Mouse (Mus musculus) MEL (cell line): ENCODE data around the gene Adamts18. TPM values are rescaled to one million over a fixed set of nuclear protein-coding genes. Genes with fewer than 3 reads are reported as not detected.

ENCODE experiments used
- DNase-seq: peaks from one replicate; pipeline ENCODE4 v3.0.0; 2011; ENCODE audit warnings: low read depth, low spot score
- H3K27ac ChIP-seq: 2 replicates; pipeline ENCODE4 v1.5.1; 2012; ENCODE audit warnings: low read depth, mild to moderate bottlenecking, control low read depth, low read length, moderate library complexity; ENCODE audit not compliant: control insufficient read depth
- H3K27me3 ChIP-seq, 2 experiments: fragments of 150-350 bp in 1 of 2; sonication (generic) in 1 of 2; 2 replicates each; pipeline ENCODE4 v1.6.1; 2012; ENCODE audit warnings: low read length in 2 of 2, mild to moderate bottlenecking in 2 of 2, improper control_type of control experiment in 1 of 2, moderate library complexity in 1 of 2; ENCODE audit not compliant: insufficient read depth in 2 of 2, control insufficient read depth in 1 of 2
- H3K36me3 ChIP-seq, 2 experiments: 2 replicates each; pipeline ENCODE4 v1.6.1; 2012 to 2014; ENCODE audit warnings: low read length in 2 of 2, improper control_type of control experiment in 1 of 2, inconsistent platforms in 1 of 2, mild to moderate bottlenecking in 1 of 2; ENCODE audit not compliant: insufficient read depth in 2 of 2, control insufficient read depth in 1 of 2
- H3K4me1 ChIP-seq, 2 experiments: fragments of 150-350 bp in 1 of 2; sonication (generic) in 1 of 2; 2 replicates each; pipeline ENCODE4 v1.6.1; 2012; ENCODE audit warnings: low read length in 2 of 2, improper control_type of control experiment in 1 of 2, mild to moderate bottlenecking in 1 of 2; ENCODE audit not compliant: insufficient read depth in 2 of 2, control insufficient read depth in 1 of 2
- H3K4me3 ChIP-seq, 2 experiments: fragments of 150-350 bp in 1 of 2; sonication (generic) in 1 of 2; 2 replicates each; pipeline ENCODE4 v1.5.1; 2012; ENCODE audit warnings: low read depth in 2 of 2, low read length in 2 of 2, mild to moderate bottlenecking in 2 of 2, moderate library complexity in 2 of 2, control low read depth in 1 of 2, improper control_type of control experiment in 1 of 2; ENCODE audit not compliant: control insufficient read depth in 1 of 2, insufficient read depth in 1 of 2
- H3K79me2 ChIP-seq: 2 replicates; pipeline ENCODE4 v1.6.1; 2012; ENCODE audit warnings: mild to moderate bottlenecking, low read length, moderate library complexity; ENCODE audit not compliant: control insufficient read depth, poor library complexity, insufficient read depth
- H3K9ac ChIP-seq: 2 replicates; pipeline ENCODE4 v1.6.1; 2012; ENCODE audit warnings: low read depth, mild to moderate bottlenecking, control low read depth, low read length, moderate library complexity; ENCODE audit not compliant: control insufficient read depth, poor library complexity, severe bottlenecking
- H3K9me3 ChIP-seq: fragments of 150-350 bp; sonication (generic); replicated peaks from 2 replicates; pipeline ENCODE4 v1.6.1; 2012; ENCODE audit warnings: mild to moderate bottlenecking, low read length, improper control_type of control experiment, moderate library complexity; ENCODE audit not compliant: insufficient read depth
- BHLHE40 ChIP-seq: IDR thresholded peaks from 2 replicates; pipeline ENCODE4 v1.6.1; 2012; ENCODE audit warnings: low read depth, mild to moderate bottlenecking, inconsistent platforms, low read length, improper control_type of control experiment, borderline replicate concordance
- CHD1 ChIP-seq: IDR thresholded peaks from 2 replicates; pipeline ENCODE4 v1.6.1; 2012; ENCODE audit warnings: low read depth, mild to moderate bottlenecking, inconsistent platforms, low read length, improper control_type of control experiment
- CHD2 ChIP-seq: IDR thresholded peaks from 2 replicates; pipeline ENCODE4 v1.6.1; 2011; ENCODE audit warnings: low read length, improper control_type of control experiment
- CTCF ChIP-seq, 3 experiments: IDR thresholded peaks in 2 of 3; conservative IDR thresholded peaks in 1 of 3; 2 replicates each; pipeline ENCODE4 v1.5.1; 2011 to 2012; ENCODE audit warnings: low read length in 3 of 3, low read depth in 2 of 3, mild to moderate bottlenecking in 2 of 3, improper control_type of control experiment in 1 of 3, inconsistent platforms in 1 of 3, mixed read lengths in 1 of 3, moderate library complexity in 1 of 3; ENCODE audit not compliant: control insufficient read depth in 1 of 3, insufficient read depth in 1 of 3, poor library complexity in 1 of 3, severe bottlenecking in 1 of 3
- ELF1 ChIP-seq: IDR thresholded peaks from 2 replicates; pipeline ENCODE4 v1.6.1; 2014; ENCODE audit warnings: low read depth, mild to moderate bottlenecking, inconsistent platforms, low read length, improper control_type of control experiment, moderate library complexity
- GABPA ChIP-seq: IDR thresholded peaks from 2 replicates; pipeline ENCODE4 v1.6.1; 2012; ENCODE audit warnings: low read depth, mild to moderate bottlenecking, inconsistent platforms, low read length, improper control_type of control experiment, moderate library complexity
- HCFC1 ChIP-seq: IDR thresholded peaks from 2 replicates; pipeline ENCODE4 v1.6.1; 2012; ENCODE audit warnings: low read depth, mild to moderate bottlenecking, inconsistent platforms, low read length, improper control_type of control experiment, moderate library complexity
- KAT2A ChIP-seq: conservative IDR thresholded peaks from 2 replicates; pipeline ENCODE4 v1.6.1; 2012; ENCODE audit warnings: low read depth, low read length, improper control_type of control experiment, inconsistent platforms
- MAFK ChIP-seq: IDR thresholded peaks from 2 replicates; pipeline ENCODE4 v1.6.1; 2011; ENCODE audit warnings: low read depth, mild to moderate bottlenecking, low read length, improper control_type of control experiment, borderline replicate concordance
- MEF2A ChIP-seq: IDR thresholded peaks from 2 replicates; pipeline ENCODE4 v1.6.1; 2014; ENCODE audit warnings: low read depth, mild to moderate bottlenecking, inconsistent platforms, low read length, improper control_type of control experiment; ENCODE audit not compliant: poor library complexity, insufficient replicate concordance, severe bottlenecking; ENCODE audit errors: extremely low read depth
- MXI1 ChIP-seq: IDR thresholded peaks from 2 replicates; pipeline ENCODE4 v1.6.1; 2011; ENCODE audit warnings: mild to moderate bottlenecking, low read depth, low read length, improper control_type of control experiment
- MYB ChIP-seq: IDR thresholded peaks from 2 replicates; pipeline ENCODE4 v1.6.1; 2011; ENCODE audit warnings: mild to moderate bottlenecking, low read depth, low read length, improper control_type of control experiment
- MYC ChIP-seq: IDR thresholded peaks from 2 replicates; pipeline ENCODE4 v1.6.1; 2011; ENCODE audit warnings: low read depth, mild to moderate bottlenecking, low read length, improper control_type of control experiment, moderate library complexity
- NRF1 ChIP-seq: IDR thresholded peaks from 2 replicates; pipeline ENCODE4 v1.6.1; 2014; ENCODE audit warnings: low read depth, mild to moderate bottlenecking, inconsistent platforms, low read length, improper control_type of control experiment, moderate library complexity; ENCODE audit not compliant: poor library complexity, insufficient read depth, severe bottlenecking
- POLR2A ChIP-seq, 2 experiments: IDR thresholded peaks; 2 replicates each; pipeline ENCODE4 v1.6.1; 2011 to 2012; ENCODE audit warnings: low read length in 2 of 2, mild to moderate bottlenecking in 2 of 2, control low read depth in 1 of 2, improper control_type of control experiment in 1 of 2, low read depth in 1 of 2, moderate library complexity in 1 of 2; ENCODE audit not compliant: control insufficient read depth in 1 of 2, insufficient read depth in 1 of 2, poor library complexity in 1 of 2
- POLR2AphosphoS2 ChIP-seq: IDR thresholded peaks from 2 replicates; pipeline ENCODE4 v1.6.1; 2011; ENCODE audit warnings: low read length, improper control_type of control experiment
- RAD21 ChIP-seq: IDR thresholded peaks from 2 replicates; pipeline ENCODE4 v1.6.1; 2011; ENCODE audit warnings: mild to moderate bottlenecking, low read depth, low read length, improper control_type of control experiment
- RCOR1 ChIP-seq: IDR thresholded peaks from 2 replicates; pipeline ENCODE4 v1.6.1; 2012; ENCODE audit warnings: low read depth, mild to moderate bottlenecking, inconsistent platforms, low read length, improper control_type of control experiment
- TAL1 ChIP-seq: IDR thresholded peaks from 2 replicates; pipeline ENCODE4 v1.6.1; 2012; ENCODE audit warnings: mild to moderate bottlenecking, inconsistent platforms, low read length, moderate library complexity, mixed read lengths
- TBP ChIP-seq: IDR thresholded peaks from 2 replicates; pipeline ENCODE4 v1.8.0; 2011; ENCODE audit warnings: low read depth, low read length, improper control_type of control experiment
- TCF12 ChIP-seq: IDR thresholded peaks from 2 replicates; pipeline ENCODE4 v1.6.1; 2014; ENCODE audit warnings: low read depth, mild to moderate bottlenecking, inconsistent platforms, low read length, improper control_type of control experiment, moderate library complexity
- ZC3H11A ChIP-seq: IDR thresholded peaks from 2 replicates; pipeline ENCODE4 v1.6.1; 2012; ENCODE audit warnings: low read depth, mild to moderate bottlenecking, inconsistent platforms, low read length, improper control_type of control experiment
- polyA plus RNA-seq, 2 experiments: library from polyadenylated mRNA; stranded (reverse) in 1 of 2; unstranded in 1 of 2; fragments of >175 nt in 1 of 2; fragments of >200 nt in 1 of 2; gene quantifications; 2 replicates each; pipeline versions ENCODE4 v1.2.1 to v1.2.4; 2012; ENCODE audit warnings: low replicate concordance in 2 of 2, low read depth in 1 of 2; ENCODE audit not compliant: insufficient read length in 2 of 2, insufficient read depth in 1 of 2, missing spikeins in 1 of 2
- total RNA-seq: library from RNA; depleted of rRNA; stranded (reverse); fragments of 300-350 nt; gene quantifications from 2 replicates; pipeline ENCODE4 v1.2.3, GENCODE M21; 2012

The Adamts18 gene
- total and polyA plus RNA-seq, 3 experiments: not detected

DNA sequence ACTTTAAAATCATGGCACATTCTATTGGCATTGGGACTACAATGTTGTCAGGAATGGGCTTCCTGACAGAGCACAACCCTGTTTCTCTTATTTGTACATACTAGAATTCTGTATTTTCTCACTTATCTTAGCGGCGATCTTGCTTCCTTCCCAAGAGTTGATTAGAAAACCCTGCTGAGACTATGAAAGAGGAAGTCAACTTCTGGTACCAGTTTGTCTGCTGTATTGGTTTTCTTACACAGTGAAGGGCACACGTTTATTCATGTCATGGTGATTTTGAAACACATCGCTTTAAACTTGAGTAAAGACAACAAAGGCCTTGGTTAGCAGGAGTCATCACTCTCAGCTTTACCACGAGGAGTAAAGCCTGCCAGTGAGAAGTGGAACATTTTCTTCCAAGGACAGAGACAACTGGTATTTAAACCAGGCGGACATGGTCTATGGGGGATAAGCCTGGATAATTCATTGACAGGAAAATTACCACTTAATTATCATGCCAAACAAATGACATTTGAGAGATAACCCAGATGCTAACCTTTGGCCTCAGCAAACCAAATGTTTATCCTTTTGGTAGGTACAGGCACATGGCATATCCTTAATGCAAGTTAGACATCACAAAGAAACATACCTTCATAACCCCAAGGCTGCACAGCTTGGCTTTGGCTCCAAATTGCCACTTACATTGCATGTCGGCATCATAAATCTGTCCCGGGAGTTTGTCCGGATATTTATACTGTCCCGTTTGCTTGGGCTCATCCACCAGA lies 84.8 kb downstream of the Adamts18 start:
- H3K4me3 ChIP-seq: no peak overlapping the region
- H3K27ac ChIP-seq: no peak overlapping the region
- no peaks in the 10 kb centered on the region for H3K9me3 ChIP-seq
- no peaks in the 10 kb centered on the region for H3K27me3 ChIP-seq
- H3K9ac ChIP-seq: no peak overlapping the region
- no peaks in the 10 kb centered on the region for H3K79me2 ChIP-seq
- no peaks in the 10 kb centered on the region for H3K36me3 ChIP-seq
- TF ChIP-seq ZC3H11A (no peak), CHD2 (no peak), MYC (no peak), HCFC1 (no peak), MXI1 (no peak), MYB (no peak), MEF2A (no peak), RAD21 (no peak), TAL1 (no peak), GABPA (no peak), ELF1 (no peak), BHLHE40 (no peak), RCOR1 (no peak)
- no peaks in the 10 kb centered on the region for H3K4me1 ChIP-seq
- no peak for DNase-seq

DNA sequence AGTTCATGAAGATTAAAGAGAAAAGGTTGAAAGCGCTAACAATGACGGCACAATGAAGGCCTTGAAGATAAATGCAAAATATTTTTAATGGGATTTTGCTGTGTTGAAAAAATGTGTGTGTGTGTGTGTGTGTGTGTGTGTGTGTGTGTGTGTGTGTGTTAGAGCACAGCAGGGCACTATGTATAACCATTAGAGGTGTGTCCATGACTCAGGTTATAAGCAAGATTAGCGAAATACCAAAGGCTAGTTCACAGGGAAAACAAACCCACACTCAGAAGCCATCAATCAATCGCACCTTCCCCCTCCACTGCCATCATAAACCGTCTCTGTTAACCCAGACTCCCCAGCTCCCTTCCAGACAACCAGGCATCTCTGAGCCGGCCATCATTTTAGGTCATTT lies 86.4 kb downstream of the Adamts18 start:
- H3K4me1 ChIP-seq: no peaks in the 10 kb centered on the region
- H3K4me3 ChIP-seq: no peak overlapping the region
- no peaks in the 10 kb centered on the region for H3K79me2 ChIP-seq
- no peak overlapping the region for H3K27ac ChIP-seq
- no peaks in the 10 kb centered on the region for H3K27me3 ChIP-seq
- no peaks in the 10 kb centered on the region for H3K9me3 ChIP-seq
- H3K36me3 ChIP-seq: no peaks in the 10 kb centered on the region
- TF ChIP-seq RAD21: no peak
- no peak for TF ChIP-seq CHD1
- TF ChIP-seq POLR2AphosphoS2: no peak
- no peak for TF ChIP-seq TCF12
- TF ChIP-seq MAFK: no peak
- no peak for TF ChIP-seq CTCF (IDR thresholded peaks at IDR 0.05 in 2 of 3, conservative IDR thresholded peaks at IDR 0.05 in 1 of 3; ENCODE audit: control insufficient read depth in 1 of 3, insufficient read depth in 1 of 3, low read depth in 2 of 3, low read length in 3 of 3, poor library complexity in 1 of 3, severe bottlenecking in 1 of 3)
- TF ChIP-seq POLR2A (IDR thresholded peaks at IDR 0.05; ENCODE audit: control insufficient read depth in 1 of 2, insufficient read depth in 1 of 2, low read depth in 1 of 2, low read length in 2 of 2, poor library complexity in 1 of 2): no peak
- TF ChIP-seq HCFC1: no peak
- no peak for TF ChIP-seq MEF2A
- no peak for TF ChIP-seq TBP
- TF ChIP-seq MYB: no peak
- TF ChIP-seq KAT2A: no peak
- no peak for TF ChIP-seq CHD2
- TF ChIP-seq NRF1: no peak
- no peak for TF ChIP-seq ELF1
- no peak for TF ChIP-seq MXI1
- no peak overlapping the region for H3K9ac ChIP-seq
- DNase-seq: no peak
